Mouse (Mus musculus): Measurements from ENCODE around the gene Pou4f1.

DNA sequence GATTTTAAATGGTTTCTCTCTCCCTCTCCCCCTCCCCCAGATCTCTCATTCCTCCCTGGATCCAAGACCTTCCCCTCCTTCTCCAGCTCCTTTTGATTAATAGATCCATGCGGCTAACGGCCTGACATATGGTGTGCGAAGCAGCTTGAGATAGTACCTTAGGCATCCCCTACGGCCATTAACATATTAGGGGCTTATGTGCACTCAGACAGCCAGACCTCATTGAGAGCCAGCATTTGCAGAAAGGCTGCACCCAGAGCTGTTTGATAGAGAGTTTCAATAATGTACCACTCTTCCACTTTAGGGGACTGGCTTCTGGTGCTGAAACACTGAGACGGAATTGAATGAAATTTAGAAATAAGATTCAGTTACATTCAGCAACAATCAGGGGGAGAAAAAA is 10.8 kb downstream of the Pou4f1 start:
- TF ChIP-seq CTCF (IDR thresholded peaks at IDR 0.05) (no peak), EP300 (IDR thresholded peaks at IDR 0.05) (no peak)
